Mouse (Mus musculus) G1E (cell line): ENCODE results near the gene Rapgef5.

Experiments used
- CTCF ChIP-seq: IDR thresholded peaks from 2 replicates; pipeline ENCODE4 v1.5.1; 2012; ENCODE audit warnings: low read depth, low read length, inconsistent platforms, mixed read lengths
- TAL1 ChIP-seq: conservative IDR thresholded peaks from 2 replicates; pipeline ENCODE4 v1.6.1; 2012; ENCODE audit warnings: low read depth, low read length, inconsistent platforms, mixed read lengths

DNA sequence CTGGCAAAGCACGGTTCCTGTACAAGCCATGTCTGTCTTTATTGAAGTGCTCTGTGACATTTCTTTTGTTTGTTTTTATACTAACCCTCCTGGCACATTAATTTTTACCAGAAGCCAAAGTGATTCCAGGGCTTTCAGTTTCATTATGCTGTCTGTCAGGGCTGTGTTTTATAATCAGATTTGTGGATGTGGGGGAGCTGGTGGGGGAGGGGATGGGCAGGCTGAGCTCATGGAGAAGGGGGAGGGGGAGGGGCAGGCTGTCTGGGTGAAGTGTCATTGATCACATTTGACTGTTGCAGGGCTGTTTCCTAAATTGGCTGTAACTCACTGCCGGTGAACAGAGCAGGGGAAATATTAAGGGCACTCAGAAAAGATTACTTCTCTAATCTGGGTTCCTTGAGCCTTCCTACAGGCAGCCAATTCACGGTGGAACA is 211.9 kb downstream of the Rapgef5 start:
- TF ChIP-seq CTCF (no peak), TAL1 (no peak)
